Mouse (Mus musculus) liver, embryonic 12.5 days (tissue): ENCODE measurements around the gene Hcar1. TPM values are rescaled to one million over a fixed set of nuclear protein-coding genes. Genes with fewer than 3 reads are reported as not detected.

Source experiments
- ATAC-seq: fragments of 200-750 bp; cut with Nextera tagmentation; 2 replicates; pipeline ENCODE4 v1.8.0; 2017; ENCODE audit warnings: moderate number of reproducible peaks, mild to moderate bottlenecking, moderate library complexity
- H3K27ac ChIP-seq: fragments of 300-500 bp; sonication (generic); 2 replicates; pipeline ENCODE4 v1.5.1; 2016; ENCODE audit warnings: mild to moderate bottlenecking
- H3K27me3 ChIP-seq: fragments of 300-500 bp; sonication (generic); replicated peaks from 2 replicates; pipeline ENCODE4 v1.6.1; 2016; ENCODE audit warnings: mild to moderate bottlenecking, moderate library complexity
- H3K36me3 ChIP-seq: fragments of 300-500 bp; sonication (generic); 2 replicates; pipeline ENCODE4 v1.6.1; 2016; ENCODE audit warnings: mild to moderate bottlenecking, moderate library complexity
- H3K4me1 ChIP-seq: fragments of 300-500 bp; sonication (generic); 2 replicates; pipeline ENCODE4 v1.6.1; 2016
- H3K4me2 ChIP-seq: fragments of 300-500 bp; sonication (generic); 2 replicates; pipeline ENCODE4 v1.6.1; 2016; ENCODE audit warnings: mild to moderate bottlenecking, moderate library complexity
- H3K4me3 ChIP-seq: fragments of 300-500 bp; sonication (generic); 2 replicates; pipeline ENCODE4 v1.5.1; 2016; ENCODE audit warnings: mild to moderate bottlenecking, moderate library complexity
- H3K9ac ChIP-seq: fragments of 300-500 bp; sonication (generic); 2 replicates; pipeline ENCODE4 v1.6.1; 2016; ENCODE audit warnings: mild to moderate bottlenecking, moderate library complexity
- H3K9me3 ChIP-seq: fragments of 300-500 bp; sonication (generic); replicated peaks from 2 replicates; pipeline ENCODE4 v1.6.1; 2016; ENCODE audit warnings: mild to moderate bottlenecking, moderate library complexity
- WGBS: fragments of 180-500 bp; shearing (Covaris S2); methylation state at CpG from one replicate; pipeline ENCODE4 v1.1.7; 2016; ENCODE audit not compliant: insufficient replicate concordance; 5-methylcytosine and 5-hydroxymethylcytosine counted together
- polyA plus RNA-seq: library from polyadenylated mRNA; unstranded; fragments of >200 nt; fragmentation: Nextera tagmentation; extraction: Ambion mirVana; gene quantifications from 2 replicates; pipeline ENCODE4 v1.2.1, GENCODE M21; 2016

Hcar1 gene
- polyA plus RNA-seq, 1 experiment from 2014 or later = 0.27 TPM

GRCm38 (mm10) chr5:123832309-123832708 lies 47.5 kb downstream of the Hcar1 start:
- Histone ChIP-seq H3K27me3 (no peaks in the 10 kb centered on the region), H3K4me2 (no peak overlapping the region), H3K9ac (no peak overlapping the region), H3K36me3 (no peaks in the 10 kb centered on the region), H3K9me3 (no peaks in the 10 kb centered on the region), H3K4me1 (no peaks in the 10 kb centered on the region), H3K27ac (no peak overlapping the region), H3K4me3 (no peak overlapping the region)
- ATAC-seq = no peak
- WGBS = 65% methylated on average over 7 of the region's 7 CpGs

- H3K9me3 ChIP-seq = no peaks in the 10 kb centered on the region
- no peak overlapping the region for H3K4me3 ChIP-seq
- no peaks in the 10 kb centered on the region for H3K4me1 ChIP-seq
- no peak overlapping the region for H3K4me2 ChIP-seq
- H3K9ac ChIP-seq = no peak overlapping the region
- 77% methylated on average over 6 of the region's 6 CpGs for WGBS
- no peak for ATAC-seq
- no peak overlapping the region for H3K27ac ChIP-seq
- peaks cover 7% of the 10 kb centered on the region for H3K36me3 ChIP-seq
- H3K27me3 ChIP-seq = no peaks in the 10 kb centered on the region
Measured at GRCm38 (mm10) chr5:123827659-123828091, 52.1 kb downstream of the Hcar1 start.

Other genes starting within 250 kb of the Hcar1 start
- gene Clip1, start 195.4 kb downstream of the Hcar1 start, polyA plus RNA-seq = 17.6 and 20.4 TPM in 2 replicates
- 49.6 and 51.9 TPM in 2 replicates for gene Zcchc8, start 158.9 kb downstream of the Hcar1 start, polyA plus RNA-seq
- gene Rsrc2, start 130.6 kb downstream of the Hcar1 start, polyA plus RNA-seq = 64.6 and 65.7 TPM in 2 replicates
- 39.2 and 39.5 TPM in 2 replicates for gene Kntc1, start 130.3 kb downstream of the Hcar1 start, polyA plus RNA-seq
- 0.17 and 0.18 TPM in 2 replicates for gene Hcar2, start 14.5 kb downstream of the Hcar1 start, polyA plus RNA-seq
- 97.4 and 98.3 TPM in 2 replicates for gene Denr, start 27.2 kb upstream of the Hcar1 start, polyA plus RNA-seq
- gene Gm43518, start 47.4 kb upstream of the Hcar1 start, polyA plus RNA-seq = 1.7 and 2.2 TPM in 2 replicates
- 3.4 and 5.0 TPM in 2 replicates for gene Ccdc62, start 50.7 kb upstream of the Hcar1 start, polyA plus RNA-seq
- gene Hip1r, start 93.6 kb upstream of the Hcar1 start, polyA plus RNA-seq = 15.2 and 16.7 TPM in 2 replicates
- 20.9 and 21.8 TPM in 2 replicates for gene Vps37b, start 152.2 kb upstream of the Hcar1 start, polyA plus RNA-seq
- gene Abcb9, start 215.8 kb upstream of the Hcar1 start, polyA plus RNA-seq = 5.0 and 5.6 TPM in 2 replicates
- 19.1 and 20.2 TPM in 2 replicates for gene Ogfod2, start 232.3 kb upstream of the Hcar1 start, polyA plus RNA-seq
- gene Arl6ip4, start 236.1 kb upstream of the Hcar1 start, polyA plus RNA-seq = 94.1 and 100 TPM in 2 replicates